Mouse (Mus musculus) MEL (cell line): ENCODE measurements around the gene Igsf21. TPM values are rescaled to one million over a fixed set of nuclear protein-coding genes. Genes with fewer than 3 reads are reported as not detected.

Source experiments
- DNase-seq: peaks from one replicate; pipeline ENCODE4 v3.0.0; 2011; ENCODE audit warnings: low read depth, low spot score
- H3K27ac ChIP-seq: 2 replicates; pipeline ENCODE4 v1.5.1; 2012; ENCODE audit warnings: low read depth, mild to moderate bottlenecking, control low read depth, low read length, moderate library complexity; ENCODE audit not compliant: control insufficient read depth
- H3K27me3 ChIP-seq, 2 experiments: fragments of 150-350 bp in 1 of 2; sonication (generic) in 1 of 2; 2 replicates each; pipeline ENCODE4 v1.6.1; 2012; ENCODE audit warnings: low read length in 2 of 2, mild to moderate bottlenecking in 2 of 2, improper control_type of control experiment in 1 of 2, moderate library complexity in 1 of 2; ENCODE audit not compliant: insufficient read depth in 2 of 2, control insufficient read depth in 1 of 2
- H3K36me3 ChIP-seq, 2 experiments: 2 replicates each; pipeline ENCODE4 v1.6.1; 2012 to 2014; ENCODE audit warnings: low read length in 2 of 2, improper control_type of control experiment in 1 of 2, inconsistent platforms in 1 of 2, mild to moderate bottlenecking in 1 of 2; ENCODE audit not compliant: insufficient read depth in 2 of 2, control insufficient read depth in 1 of 2
- H3K4me1 ChIP-seq, 2 experiments: fragments of 150-350 bp in 1 of 2; sonication (generic) in 1 of 2; 2 replicates each; pipeline ENCODE4 v1.6.1; 2012; ENCODE audit warnings: low read length in 2 of 2, improper control_type of control experiment in 1 of 2, mild to moderate bottlenecking in 1 of 2; ENCODE audit not compliant: insufficient read depth in 2 of 2, control insufficient read depth in 1 of 2
- H3K4me3 ChIP-seq, 2 experiments: fragments of 150-350 bp in 1 of 2; sonication (generic) in 1 of 2; 2 replicates each; pipeline ENCODE4 v1.5.1; 2012; ENCODE audit warnings: low read depth in 2 of 2, low read length in 2 of 2, mild to moderate bottlenecking in 2 of 2, moderate library complexity in 2 of 2, control low read depth in 1 of 2, improper control_type of control experiment in 1 of 2; ENCODE audit not compliant: control insufficient read depth in 1 of 2, insufficient read depth in 1 of 2
- H3K79me2 ChIP-seq: 2 replicates; pipeline ENCODE4 v1.6.1; 2012; ENCODE audit warnings: mild to moderate bottlenecking, low read length, moderate library complexity; ENCODE audit not compliant: control insufficient read depth, poor library complexity, insufficient read depth
- H3K9ac ChIP-seq: 2 replicates; pipeline ENCODE4 v1.6.1; 2012; ENCODE audit warnings: low read depth, mild to moderate bottlenecking, control low read depth, low read length, moderate library complexity; ENCODE audit not compliant: control insufficient read depth, poor library complexity, severe bottlenecking
- H3K9me3 ChIP-seq: fragments of 150-350 bp; sonication (generic); replicated peaks from 2 replicates; pipeline ENCODE4 v1.6.1; 2012; ENCODE audit warnings: mild to moderate bottlenecking, low read length, improper control_type of control experiment, moderate library complexity; ENCODE audit not compliant: insufficient read depth
- CHD1 ChIP-seq: IDR thresholded peaks from 2 replicates; pipeline ENCODE4 v1.6.1; 2012; ENCODE audit warnings: low read depth, mild to moderate bottlenecking, inconsistent platforms, low read length, improper control_type of control experiment
- CHD2 ChIP-seq: IDR thresholded peaks from 2 replicates; pipeline ENCODE4 v1.6.1; 2011; ENCODE audit warnings: low read length, improper control_type of control experiment
- ELF1 ChIP-seq: IDR thresholded peaks from 2 replicates; pipeline ENCODE4 v1.6.1; 2014; ENCODE audit warnings: low read depth, mild to moderate bottlenecking, inconsistent platforms, low read length, improper control_type of control experiment, moderate library complexity
- EP300 ChIP-seq, 2 experiments: IDR thresholded peaks; 2 replicates each; pipeline ENCODE4 v1.6.1; 2011; ENCODE audit warnings: improper control_type of control experiment in 2 of 2, low read length in 2 of 2, low read depth in 1 of 2, mild to moderate bottlenecking in 1 of 2
- ETS1 ChIP-seq: IDR thresholded peaks from 2 replicates; pipeline ENCODE4 v1.6.1; 2012; ENCODE audit warnings: low read depth, mild to moderate bottlenecking, inconsistent platforms, low read length, improper control_type of control experiment, moderate library complexity
- GABPA ChIP-seq: IDR thresholded peaks from 2 replicates; pipeline ENCODE4 v1.6.1; 2012; ENCODE audit warnings: low read depth, mild to moderate bottlenecking, inconsistent platforms, low read length, improper control_type of control experiment, moderate library complexity
- MAFK ChIP-seq: IDR thresholded peaks from 2 replicates; pipeline ENCODE4 v1.6.1; 2011; ENCODE audit warnings: low read depth, mild to moderate bottlenecking, low read length, improper control_type of control experiment, borderline replicate concordance
- MYB ChIP-seq: IDR thresholded peaks from 2 replicates; pipeline ENCODE4 v1.6.1; 2011; ENCODE audit warnings: mild to moderate bottlenecking, low read depth, low read length, improper control_type of control experiment
- NELFE ChIP-seq: IDR thresholded peaks from 2 replicates; pipeline ENCODE4 v1.6.1; 2011; ENCODE audit warnings: low read depth, low read length, improper control_type of control experiment
- NRF1 ChIP-seq: IDR thresholded peaks from 2 replicates; pipeline ENCODE4 v1.6.1; 2014; ENCODE audit warnings: low read depth, mild to moderate bottlenecking, inconsistent platforms, low read length, improper control_type of control experiment, moderate library complexity; ENCODE audit not compliant: poor library complexity, insufficient read depth, severe bottlenecking
- POLR2A ChIP-seq, 2 experiments: IDR thresholded peaks; 2 replicates each; pipeline ENCODE4 v1.6.1; 2011 to 2012; ENCODE audit warnings: low read length in 2 of 2, mild to moderate bottlenecking in 2 of 2, control low read depth in 1 of 2, improper control_type of control experiment in 1 of 2, low read depth in 1 of 2, moderate library complexity in 1 of 2; ENCODE audit not compliant: control insufficient read depth in 1 of 2, insufficient read depth in 1 of 2, poor library complexity in 1 of 2
- POLR2AphosphoS5 ChIP-seq: IDR thresholded peaks from 2 replicates; pipeline ENCODE4 v1.6.1; 2012; ENCODE audit warnings: low read depth, borderline replicate concordance, mild to moderate bottlenecking, inconsistent platforms, low read length, moderate library complexity, mixed read lengths
- RAD21 ChIP-seq: IDR thresholded peaks from 2 replicates; pipeline ENCODE4 v1.6.1; 2011; ENCODE audit warnings: mild to moderate bottlenecking, low read depth, low read length, improper control_type of control experiment
- RCOR1 ChIP-seq: IDR thresholded peaks from 2 replicates; pipeline ENCODE4 v1.6.1; 2012; ENCODE audit warnings: low read depth, mild to moderate bottlenecking, inconsistent platforms, low read length, improper control_type of control experiment
- SIN3A ChIP-seq: IDR thresholded peaks from 2 replicates; pipeline ENCODE4 v1.6.1; 2012; ENCODE audit warnings: low read length, improper control_type of control experiment, inconsistent platforms
- TAL1 ChIP-seq: IDR thresholded peaks from 2 replicates; pipeline ENCODE4 v1.6.1; 2012; ENCODE audit warnings: mild to moderate bottlenecking, inconsistent platforms, low read length, moderate library complexity, mixed read lengths
- TBP ChIP-seq: IDR thresholded peaks from 2 replicates; pipeline ENCODE4 v1.8.0; 2011; ENCODE audit warnings: low read depth, low read length, improper control_type of control experiment
- TCF12 ChIP-seq: IDR thresholded peaks from 2 replicates; pipeline ENCODE4 v1.6.1; 2014; ENCODE audit warnings: low read depth, mild to moderate bottlenecking, inconsistent platforms, low read length, improper control_type of control experiment, moderate library complexity
- UBTF ChIP-seq: IDR thresholded peaks from 2 replicates; pipeline ENCODE4 v1.6.1; 2012; ENCODE audit warnings: low read depth, mild to moderate bottlenecking, inconsistent platforms, low read length, improper control_type of control experiment, moderate library complexity, borderline replicate concordance; ENCODE audit not compliant: insufficient read depth
- USF1 ChIP-seq: IDR thresholded peaks from 2 replicates; pipeline ENCODE4 v1.6.1; 2014; ENCODE audit warnings: low read depth, mild to moderate bottlenecking, inconsistent platforms, low read length, improper control_type of control experiment, moderate library complexity
- ZC3H11A ChIP-seq: IDR thresholded peaks from 2 replicates; pipeline ENCODE4 v1.6.1; 2012; ENCODE audit warnings: low read depth, mild to moderate bottlenecking, inconsistent platforms, low read length, improper control_type of control experiment
- ZKSCAN1 ChIP-seq: IDR thresholded peaks from 2 replicates; pipeline ENCODE4 v1.6.1; 2012; ENCODE audit warnings: low read depth, mild to moderate bottlenecking, inconsistent platforms, low read length, improper control_type of control experiment, moderate library complexity
- ZMIZ1 ChIP-seq: IDR thresholded peaks from 2 replicates; pipeline ENCODE4 v1.6.1; 2012; ENCODE audit warnings: low read depth, mild to moderate bottlenecking, inconsistent platforms, low read length, improper control_type of control experiment, moderate library complexity
- polyA plus RNA-seq, 2 experiments: library from polyadenylated mRNA; stranded (reverse) in 1 of 2; unstranded in 1 of 2; fragments of >175 nt in 1 of 2; fragments of >200 nt in 1 of 2; gene quantifications; 2 replicates each; pipeline versions ENCODE4 v1.2.1 to v1.2.4; 2012; ENCODE audit warnings: low replicate concordance in 2 of 2, low read depth in 1 of 2; ENCODE audit not compliant: insufficient read length in 2 of 2, insufficient read depth in 1 of 2, missing spikeins in 1 of 2
- total RNA-seq: library from RNA; depleted of rRNA; stranded (reverse); fragments of 300-350 nt; gene quantifications from 2 replicates; pipeline ENCODE4 v1.2.3, GENCODE M21; 2012

The Igsf21 gene
- total and polyA plus RNA-seq, 3 experiments: not detected

GRCm38 (mm10) chr4:140210129-140210890 lies 36.3 kb downstream of the Igsf21 start:
- no peak overlapping the region for H3K9ac ChIP-seq
- H3K9me3 ChIP-seq: no peaks in the 10 kb centered on the region
- no peak for DNase-seq
- H3K27me3 ChIP-seq: no peaks in the 10 kb centered on the region
- H3K4me3 ChIP-seq: no peak overlapping the region
- H3K27ac ChIP-seq: no peak overlapping the region
- H3K4me1 ChIP-seq: no peaks in the 10 kb centered on the region
- H3K79me2 ChIP-seq: no peaks in the 10 kb centered on the region
- no peaks in the 10 kb centered on the region for H3K36me3 ChIP-seq
- TF ChIP-seq POLR2AphosphoS5: no peak
- no peak for TF ChIP-seq UBTF
- no peak for TF ChIP-seq CHD2
- no peak for TF ChIP-seq ZKSCAN1

GRCm38 (mm10) chr4:140205811-140206231 lies 40.8 kb downstream of the Igsf21 start:
- Histone ChIP-seq H3K4me3 (no peak overlapping the region), H3K27me3 (no peaks in the 10 kb centered on the region), H3K9me3 (no peaks in the 10 kb centered on the region), H3K79me2 (no peaks in the 10 kb centered on the region), H3K4me1 (no peaks in the 10 kb centered on the region), H3K9ac (no peak overlapping the region), H3K27ac (no peak overlapping the region), H3K36me3 (no peaks in the 10 kb centered on the region)
- TF ChIP-seq ZMIZ1 (no peak), RCOR1 (no peak), CHD2 (no peak), GABPA (no peak), SIN3A (no peak), ELF1 (no peak)
- DNase-seq: no peak

GRCm38 (mm10) chr4:140204775-140205174 lies 41.8 kb downstream of the Igsf21 start:
- Histone ChIP-seq H3K36me3 (no peaks in the 10 kb centered on the region), H3K9me3 (no peaks in the 10 kb centered on the region)
- no peak for TF ChIP-seq ETS1
- no peak for TF ChIP-seq CHD1
- TF ChIP-seq MAFK: no peak
- no peak for TF ChIP-seq TCF12
- no peak for TF ChIP-seq RAD21
- no peak for TF ChIP-seq ZC3H11A
- no peak for TF ChIP-seq ZMIZ1
- no peak for TF ChIP-seq USF1
- TF ChIP-seq NRF1: no peak
- TF ChIP-seq MYB: no peak
- no peak for TF ChIP-seq ELF1
- no peak for TF ChIP-seq POLR2AphosphoS5
- TF ChIP-seq SIN3A: no peak
- TF ChIP-seq TAL1: no peak
- TF ChIP-seq POLR2A (IDR thresholded peaks at IDR 0.05; ENCODE audit: control insufficient read depth in 1 of 2, insufficient read depth in 1 of 2, low read depth in 1 of 2, low read length in 2 of 2, poor library complexity in 1 of 2): no peak
- TF ChIP-seq ZKSCAN1: no peak
- TF ChIP-seq TBP: no peak
- TF ChIP-seq EP300 (IDR thresholded peaks at IDR 0.05; ENCODE audit: low read depth in 1 of 2, low read length in 2 of 2): no peak
- TF ChIP-seq NELFE: no peak

More at GRCm38 (mm10) chr4:140204775-140205174, 41.8 kb downstream of the Igsf21 start:
- no peaks in the 10 kb centered on the region for H3K27me3 ChIP-seq
- no peak overlapping the region for H3K27ac ChIP-seq
- H3K4me3 ChIP-seq: no peak overlapping the region
- no peak for DNase-seq
- H3K4me1 ChIP-seq: no peaks in the 10 kb centered on the region
- H3K79me2 ChIP-seq: no peaks in the 10 kb centered on the region
- H3K9ac ChIP-seq: no peak overlapping the region
